Mouse (Mus musculus) cerebellum, adult 2 months (tissue): ENCODE results near the gene Tagap1.
"Not testable (repeated sequence)": the region's sequence is repeated elsewhere in the genome, so short reads cannot be mapped to it uniquely, and the experiment has no call there.

Source experiments
- CTCF ChIP-seq: fragments of 200-500 bp; IDR thresholded peaks from 2 replicates; pipeline ENCODE4 v1.5.1; 2011; ENCODE audit warnings: low read depth, mild to moderate bottlenecking, control low read depth, low read length, moderate library complexity, borderline replicate concordance; ENCODE audit not compliant: insufficient read depth
- POLR2A ChIP-seq: fragments of 200-500 bp; IDR thresholded peaks from 2 replicates; pipeline ENCODE4 v1.6.1; 2011; ENCODE audit warnings: low read length, control low read depth, borderline replicate concordance; ENCODE audit not compliant: insufficient read depth

- TF ChIP-seq CTCF, POLR2A: not testable (repeated sequence)
These were observed 12.8 kb downstream of the Tagap1 start, which contains the start of gene Rsph3b for GRCm38 (mm10) chr17:6947984-6948768.
